Mouse (Mus musculus) MEL (cell line): ENCODE data around the gene Pfn1.

ENCODE experiments used
- CTCF ChIP-seq, 3 experiments: IDR thresholded peaks in 2 of 3; conservative IDR thresholded peaks in 1 of 3; 2 replicates each; pipeline ENCODE4 v1.5.1; 2011 to 2012; ENCODE audit warnings: low read length in 3 of 3, low read depth in 2 of 3, mild to moderate bottlenecking in 2 of 3, improper control_type of control experiment in 1 of 3, inconsistent platforms in 1 of 3, mixed read lengths in 1 of 3, moderate library complexity in 1 of 3; ENCODE audit not compliant: control insufficient read depth in 1 of 3, insufficient read depth in 1 of 3, poor library complexity in 1 of 3, severe bottlenecking in 1 of 3
- GATA1 ChIP-seq: IDR thresholded peaks from 2 replicates; pipeline ENCODE4 v1.6.1; 2011; ENCODE audit warnings: low read depth, low read length, improper control_type of control experiment
- MXI1 ChIP-seq: IDR thresholded peaks from 2 replicates; pipeline ENCODE4 v1.6.1; 2011; ENCODE audit warnings: mild to moderate bottlenecking, low read depth, low read length, improper control_type of control experiment
- POLR2AphosphoS2 ChIP-seq: IDR thresholded peaks from 2 replicates; pipeline ENCODE4 v1.6.1; 2011; ENCODE audit warnings: low read length, improper control_type of control experiment

DNA sequence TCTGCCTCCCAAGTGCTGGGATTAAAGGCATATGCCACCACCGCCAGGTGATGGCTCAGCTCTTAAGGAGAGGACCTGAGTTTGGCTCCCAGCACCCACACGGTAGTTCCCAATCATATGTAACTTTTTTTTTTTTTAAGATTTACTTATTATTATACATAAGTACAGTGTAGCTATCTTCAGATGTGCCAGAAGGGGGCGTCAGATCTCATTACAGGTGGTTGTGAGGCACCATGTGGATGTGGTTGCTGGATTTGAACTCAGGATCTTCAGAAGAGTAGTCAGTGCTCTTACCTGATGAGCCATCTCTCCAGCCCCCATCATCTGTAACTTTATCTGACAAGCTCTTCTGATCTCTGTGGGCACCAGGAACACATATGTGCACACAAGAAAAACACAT is 42.9 kb upstream of the Pfn1 start:
- TF ChIP-seq CTCF (IDR thresholded peaks at IDR 0.05 in 2 of 3, conservative IDR thresholded peaks at IDR 0.05 in 1 of 3; ENCODE audit: control insufficient read depth in 1 of 3, insufficient read depth in 1 of 3, low read depth in 2 of 3, low read length in 3 of 3, poor library complexity in 1 of 3, severe bottlenecking in 1 of 3) (peak in 2 of 3 experiments; percentile 20 to 39; a peak in 3 of 6 replicates), POLR2AphosphoS2 (no peak), MXI1 (no peak), GATA1 (no peak)
